Mouse (Mus musculus) left cerebral cortex, postnatal 25 days (tissue): ENCODE measurements around the gene 5730522E02Rik. TPM values are rescaled to one million over a fixed set of nuclear protein-coding genes. Genes with fewer than 3 reads are reported as not detected.

Experiments
- DNase-seq, 2 experiments: peaks; one replicate each; pipeline ENCODE4 v3.0.0; 2022; ENCODE audit warnings: low spot score in 2 of 2, mixed read lengths in 1 of 2
- intact Hi-C: fragments of 180-260 bp; cut with DNase I; formaldehyde crosslinking; loops from one replicate; pipeline ENCODE4 v1.15.1; 2025
- total RNA-seq, 2 experiments: library from RNA; stranded (reverse); gene quantifications; 2 replicates each; pipeline ENCODE4 v1.2.3; 2021

5730522E02Rik gene
- total RNA-seq, 2 experiments from 2014 or later = 12.4 to 13.0 TPM

GRCm38 (mm10) chr11:25729476-25729875, 481.1 kb downstream of the 5730522E02Rik start:
- intact Hi-C loops = no loop called here
- DNase-seq = no peak

DNA sequence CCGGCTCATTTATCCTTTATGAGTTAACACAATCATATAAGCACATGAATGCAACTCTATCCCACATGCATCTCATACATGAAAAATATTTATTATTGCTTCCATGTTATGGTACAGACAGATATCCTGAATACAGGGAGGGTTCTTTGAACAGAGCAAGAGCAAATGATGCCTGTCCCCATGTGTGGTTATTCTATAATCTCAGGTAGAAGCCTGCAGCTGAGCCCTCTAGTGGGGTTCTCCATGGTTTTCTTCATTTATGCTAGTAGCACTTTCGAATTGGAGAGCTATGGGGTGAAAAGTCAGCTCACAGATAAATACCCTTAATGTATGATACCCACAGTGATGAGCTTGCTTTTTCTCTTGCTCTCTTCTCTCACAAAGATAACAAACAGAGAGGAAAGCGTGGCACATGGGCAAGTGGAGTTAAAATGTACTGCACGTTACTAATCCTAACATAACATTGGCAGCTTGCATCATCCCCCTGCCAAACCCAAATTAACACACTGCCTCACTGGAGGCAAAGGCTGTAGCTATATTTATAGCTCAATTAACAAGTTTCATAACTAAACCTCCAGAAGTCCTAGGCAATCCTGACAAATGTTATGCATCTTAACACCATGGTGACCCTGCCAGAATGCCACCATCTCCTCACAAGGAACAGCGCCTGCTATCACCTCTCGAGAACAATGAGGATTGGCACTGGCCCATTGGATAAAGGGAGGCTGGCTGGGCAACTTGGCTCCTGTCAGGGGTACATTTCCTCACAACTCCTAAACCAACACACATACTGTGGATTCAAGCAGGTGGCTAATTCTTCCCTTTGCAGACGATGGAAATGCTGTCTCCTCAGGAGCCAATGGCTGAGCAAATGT, 494.9 kb downstream of the 5730522E02Rik start:
- DNase-seq = peak; percentile 35 to 79
- intact Hi-C loops = loop anchor here (10.0 kb wide), 2 partner anchors 401 to 1631 kb away; no protein-coding TSS in a partner anchor

GRCm38 (mm10) chr11:25710559-25710958, 500.0 kb downstream of the 5730522E02Rik start:
- peak in 1 of 2 experiments; percentile 58 for DNase-seq
- intact Hi-C loops = loop anchor here (10.0 kb wide), 2 partner anchors 396 to 1626 kb away; no protein-coding TSS in a partner anchor

GRCm38 (mm10) chr11:25709892-25710291, 500.7 kb downstream of the 5730522E02Rik start:
- intact Hi-C loops = loop anchor here (10.0 kb wide), 2 partner anchors 395 to 1625 kb away; no protein-coding TSS in a partner anchor
- DNase-seq = no peak

DNA sequence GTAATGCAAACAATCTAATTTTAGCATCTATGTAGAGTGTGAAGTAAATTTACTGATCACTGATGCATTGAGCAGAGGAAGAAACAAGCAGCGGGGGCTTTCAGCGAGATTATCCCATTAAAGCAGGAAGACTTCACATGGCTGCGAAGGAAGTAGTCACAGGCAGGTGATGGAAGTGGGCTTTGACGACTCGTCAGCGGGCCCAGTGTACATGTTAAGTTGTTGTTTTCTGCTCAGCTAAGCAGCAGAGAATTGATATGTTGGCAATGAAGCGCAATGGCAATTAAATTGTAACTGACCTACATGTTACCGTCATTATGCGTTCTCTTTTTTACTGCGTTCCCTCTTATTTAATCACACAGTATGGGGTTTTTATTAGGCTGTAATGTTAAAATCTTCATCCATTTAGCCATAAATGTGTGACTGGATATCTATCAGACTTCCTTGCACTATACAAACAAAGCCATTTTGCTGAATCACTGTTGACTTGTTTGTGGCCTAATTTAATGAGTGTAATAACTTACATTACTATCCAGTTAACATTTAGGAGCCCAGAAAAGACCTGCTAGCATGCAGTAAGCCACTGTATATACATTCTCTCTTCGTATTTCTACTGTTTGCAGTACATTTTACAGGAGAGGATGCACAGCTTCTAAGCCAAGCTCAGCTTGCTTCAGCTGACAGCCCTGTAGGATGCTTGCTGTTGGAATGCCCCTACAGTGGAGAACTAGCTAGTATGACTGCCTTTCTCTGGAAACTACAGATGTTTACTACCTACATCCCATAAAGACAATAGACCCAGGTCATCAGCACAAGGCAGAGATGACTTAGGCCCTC, 506.0 kb downstream of the 5730522E02Rik start:
- intact Hi-C loops = no loop called here
- DNase-seq = no peak

GRCm38 (mm10) chr11:25702791-25703190, 507.8 kb downstream of the 5730522E02Rik start:
- intact Hi-C loops = no loop called here
- no peak for DNase-seq

DNA sequence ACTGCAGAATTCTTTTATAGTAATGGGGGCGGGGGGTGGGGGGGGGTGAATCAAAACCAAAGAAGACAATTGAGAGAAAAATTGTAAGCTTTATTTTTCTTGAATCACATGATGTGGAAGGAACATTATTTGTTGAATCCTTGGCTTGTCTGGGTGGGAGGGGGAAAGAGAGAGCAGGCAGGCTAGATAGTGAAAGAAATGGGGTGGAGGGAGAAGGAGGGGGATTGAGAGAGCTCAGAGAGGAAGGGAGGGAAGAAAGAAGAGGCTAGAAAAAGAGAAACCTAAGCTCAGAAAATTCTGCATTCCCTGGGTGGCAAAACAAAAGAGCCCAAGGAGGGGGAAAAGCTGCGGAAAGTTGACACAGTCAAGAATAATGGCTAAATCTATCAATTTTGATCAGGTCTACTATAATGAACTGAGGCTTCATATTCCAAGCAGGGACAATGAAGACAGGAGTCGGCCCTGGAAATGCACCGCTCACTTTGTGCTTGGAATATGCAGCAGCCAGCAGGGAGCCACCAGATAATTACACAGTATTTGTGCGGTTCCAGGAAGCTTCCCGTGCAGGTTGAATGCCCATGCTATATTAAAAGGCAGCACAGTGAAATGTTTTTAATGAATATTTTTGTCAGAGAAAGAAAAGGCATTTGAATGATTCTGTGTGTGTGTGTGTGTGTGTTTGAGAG, 512.9 kb downstream of the 5730522E02Rik start:
- intact Hi-C loops = no loop called here
- DNase-seq = no peak

DNA sequence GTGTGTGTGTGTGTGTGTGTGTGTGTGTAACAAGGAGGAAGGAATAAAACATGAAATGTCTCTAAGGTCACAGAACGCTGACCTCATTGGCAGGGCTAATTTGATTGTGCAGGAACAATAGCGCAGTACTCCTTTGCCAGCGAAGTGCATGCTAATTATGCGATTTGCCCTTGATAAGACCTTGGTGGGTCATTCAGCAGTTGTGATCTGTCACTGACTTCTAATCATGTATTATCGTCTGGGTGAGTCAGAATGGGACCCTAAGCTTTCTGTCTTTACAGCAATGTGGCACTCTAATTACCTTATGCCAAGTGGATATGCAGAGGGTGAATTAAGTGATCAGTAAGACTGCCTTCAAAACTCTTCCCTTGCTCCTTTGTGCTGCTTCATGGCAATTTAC, 514.4 kb downstream of the 5730522E02Rik start:
- intact Hi-C loops = no loop called here
- DNase-seq = no peak

DNA sequence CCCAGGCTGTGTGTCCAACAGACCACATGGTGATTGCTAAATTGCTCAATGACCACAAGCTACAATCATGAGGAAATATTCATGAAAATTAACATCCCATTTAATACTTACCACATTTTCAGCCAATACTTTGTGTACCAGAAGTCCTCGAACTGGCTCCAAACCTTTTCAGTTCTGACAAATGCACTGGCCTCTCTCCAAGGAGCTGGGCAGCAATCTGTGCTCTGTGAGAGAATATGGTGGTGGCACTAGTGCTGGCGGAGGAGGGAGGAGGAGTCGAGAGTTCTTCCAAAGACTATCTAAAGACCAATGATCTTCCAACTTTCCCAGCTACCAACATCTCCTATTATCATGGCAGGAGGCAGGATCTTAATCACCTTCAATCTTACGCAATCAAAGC, 525.8 kb downstream of the 5730522E02Rik start:
- intact Hi-C loops = no loop called here
- peak in 1 of 2 experiments; percentile 53 for DNase-seq

GRCm38 (mm10) chr11:25679856-25680255, 530.7 kb downstream of the 5730522E02Rik start:
- intact Hi-C loops = no loop called here

GRCm38 (mm10) chr11:25674194-25674593, 536.4 kb downstream of the 5730522E02Rik start:
- no peak for DNase-seq
- intact Hi-C loops = no loop called here

More at GRCm38 (mm10) chr11:25679856-25680255, 530.7 kb downstream of the 5730522E02Rik start:
- no peak for DNase-seq

DNA sequence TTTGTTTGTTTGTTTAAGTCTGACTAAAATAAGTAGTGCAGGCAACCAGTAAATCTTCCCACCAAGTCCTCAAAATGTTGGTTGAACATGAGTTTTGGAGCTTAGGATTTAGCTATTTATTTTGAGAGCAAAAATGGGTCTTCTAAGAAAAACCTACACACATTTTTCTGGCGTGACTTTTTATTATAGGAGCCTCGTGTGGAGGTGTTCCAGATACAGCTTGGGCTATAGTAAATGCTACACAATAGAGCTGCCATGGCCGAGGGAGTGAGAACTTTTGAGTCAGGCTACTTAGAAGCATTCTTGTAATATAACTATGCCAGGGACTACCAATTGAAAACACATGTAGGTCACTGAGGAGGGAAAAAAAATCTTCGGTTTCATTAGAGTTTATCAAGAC, 540.5 kb downstream of the 5730522E02Rik start:
- intact Hi-C loops = no loop called here
- peak in 1 of 2 experiments; percentile 60 for DNase-seq

GRCm38 (mm10) chr11:25664562-25665104, 545.9 kb downstream of the 5730522E02Rik start:
- DNase-seq = no peak
- intact Hi-C loops = no loop called here

DNA sequence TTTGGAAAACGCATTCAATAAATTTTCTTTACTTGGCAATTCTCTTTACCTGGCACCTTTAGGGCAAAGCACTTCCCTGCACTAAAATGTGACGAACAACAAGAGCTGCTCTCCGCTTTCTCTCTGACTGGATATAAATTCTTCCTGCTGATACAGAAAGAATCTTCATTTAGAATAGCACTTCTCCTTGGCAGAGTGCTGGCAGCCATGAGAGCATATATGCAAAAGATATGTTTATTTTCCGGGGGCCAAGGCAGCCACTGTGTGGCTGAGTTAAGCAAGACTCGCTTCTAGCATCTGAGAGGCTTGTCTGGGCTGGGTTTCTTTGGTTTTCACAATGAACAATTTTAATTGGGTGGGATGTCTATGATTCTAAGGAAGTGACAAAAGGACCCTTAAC, 564.3 kb downstream of the 5730522E02Rik start:
- intact Hi-C loops = no loop called here
- peak; percentile 16 to 53 for DNase-seq

DNA sequence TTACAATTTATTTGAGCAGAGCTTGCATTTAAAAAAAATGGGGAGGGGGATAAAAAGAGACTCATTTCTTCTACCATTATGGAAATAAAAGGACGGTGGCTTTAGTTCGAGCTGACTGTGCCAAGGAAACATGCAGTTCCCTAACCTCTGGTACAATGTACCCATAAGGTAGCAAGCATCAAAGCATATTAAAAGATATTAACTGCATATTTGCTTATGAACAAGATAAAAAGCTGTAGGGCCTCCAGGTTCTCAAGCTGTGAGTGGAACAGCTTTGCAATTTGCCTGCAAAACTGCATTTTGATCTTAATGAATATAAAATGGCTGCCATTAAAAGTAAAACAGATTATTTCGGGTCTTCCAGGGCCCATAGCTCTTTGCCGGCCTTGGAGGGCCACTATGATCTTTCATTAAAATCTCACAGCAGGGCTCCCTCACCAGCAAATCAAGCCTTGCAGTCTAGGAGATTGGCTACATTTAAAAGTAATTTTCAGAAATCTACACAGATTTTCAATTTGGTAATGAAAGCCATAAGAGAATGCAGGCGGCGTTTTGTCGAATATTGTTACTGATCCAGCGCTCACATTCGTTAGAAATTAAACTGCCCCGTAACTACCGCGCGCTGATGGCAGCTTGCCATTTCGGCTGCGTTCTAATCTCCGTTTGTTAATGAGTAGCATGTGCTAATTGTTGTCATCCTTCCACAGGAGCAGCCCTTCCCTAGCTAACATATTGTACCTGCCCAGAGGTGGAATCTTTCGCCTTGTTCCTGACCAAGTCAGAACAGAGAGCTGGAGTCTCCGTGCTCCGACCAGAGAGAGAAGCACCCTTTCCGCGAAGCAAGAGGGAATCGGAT, 565.6 kb downstream of the 5730522E02Rik start:
- intact Hi-C loops = no loop called here
- DNase-seq = peak; percentile 23 to 45

DNA sequence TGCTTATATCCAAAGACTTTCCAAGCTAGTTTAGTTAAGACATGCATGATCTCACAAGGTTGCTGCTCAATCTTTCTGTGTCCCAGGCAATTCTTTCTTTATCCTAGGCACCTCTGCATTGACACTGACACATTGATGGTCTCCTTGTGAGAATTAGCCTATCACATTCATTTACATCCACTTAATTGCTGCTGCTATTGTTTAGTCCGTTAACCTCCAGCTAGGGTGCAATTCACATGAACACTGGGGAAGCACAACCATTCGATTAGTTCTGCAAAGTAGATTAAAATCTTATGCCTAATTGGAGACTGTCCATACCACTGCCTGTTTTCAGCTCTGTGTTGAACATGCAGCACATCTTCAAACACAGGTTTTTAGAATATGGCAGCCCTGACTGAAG, 603.7 kb downstream of the 5730522E02Rik start:
- no peak for DNase-seq
- intact Hi-C loops = no loop called here

DNA sequence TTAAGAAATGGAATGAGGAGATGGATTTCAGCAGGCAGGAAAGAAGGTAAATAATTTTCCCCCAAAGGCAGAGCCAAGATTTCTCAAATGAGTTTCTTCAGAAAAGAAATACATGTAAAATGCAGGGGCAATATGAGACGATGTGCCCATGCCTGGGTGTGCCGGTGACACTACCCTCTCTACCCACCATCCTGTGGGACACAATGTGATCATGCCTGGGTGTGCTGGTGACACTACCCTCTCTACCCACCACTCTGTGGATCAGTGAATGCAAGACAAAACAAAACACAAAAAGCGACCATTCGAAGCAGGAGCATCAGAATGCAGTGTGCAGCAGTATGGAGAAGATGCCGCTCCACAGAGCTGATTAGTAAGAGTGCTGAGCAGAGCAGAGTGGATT, 610.5 kb downstream of the 5730522E02Rik start:
- intact Hi-C loops = no loop called here

DNA sequence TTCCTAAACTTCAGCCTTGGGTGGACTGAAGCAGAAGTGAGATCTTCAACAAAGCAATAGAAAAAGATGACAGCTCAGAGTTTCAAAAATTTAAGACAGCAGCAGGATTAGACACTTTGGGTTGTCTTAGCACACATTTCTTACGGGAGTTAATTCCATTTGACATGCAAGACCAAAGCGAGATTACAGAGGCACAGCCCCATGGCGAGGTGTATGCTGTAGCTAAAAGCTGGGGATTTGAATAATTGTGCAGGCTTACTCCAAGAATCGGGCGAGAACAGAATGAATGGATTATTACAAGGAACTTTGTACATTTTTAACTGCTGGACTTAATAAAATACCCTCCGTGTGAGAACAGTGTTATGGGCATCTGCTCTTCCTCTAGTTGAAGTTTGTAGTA, 615.3 kb downstream of the 5730522E02Rik start:
- intact Hi-C loops = no loop called here

More for the DNA sequence above, 610.5 kb downstream of the 5730522E02Rik start:
- DNase-seq = no peak

More for the DNA sequence above, 615.3 kb downstream of the 5730522E02Rik start:
- DNase-seq = no peak
